Mouse (Mus musculus) liver, postnatal 0 days (tissue): ENCODE data around the gene Slit3.

Source experiments
- CTCF ChIP-seq: sonication (generic); IDR thresholded peaks from 2 replicates; pipeline ENCODE4 v1.5.1; 2016; ENCODE audit warnings: antibody characterized with exemption, low read depth
- EP300 ChIP-seq: IDR thresholded peaks from 2 replicates; pipeline ENCODE4 v1.6.1; 2016; ENCODE audit warnings: antibody characterized with exemption, low read depth, mild to moderate bottlenecking

DNA sequence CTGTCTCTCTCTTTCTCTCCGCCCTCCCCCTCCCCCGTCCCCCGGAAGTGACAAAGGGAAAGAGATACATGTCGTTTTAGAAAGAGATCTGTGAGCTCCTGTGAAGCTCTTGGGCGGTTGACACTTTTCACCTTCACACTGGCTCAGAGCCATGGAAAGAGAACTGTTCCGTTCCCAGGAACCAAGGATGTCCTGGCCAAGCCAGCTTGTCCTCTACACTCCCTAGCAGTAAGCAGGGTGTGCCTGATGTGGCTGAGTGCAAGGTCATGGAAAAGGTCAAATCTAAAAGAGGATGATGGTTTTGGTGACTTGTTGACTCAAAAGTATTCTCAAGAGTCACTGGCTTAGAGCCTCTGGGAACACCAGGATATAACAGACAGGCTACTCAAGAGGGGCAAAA lies 219.7 kb downstream of the Slit3 start:
- TF ChIP-seq CTCF (no peak), EP300 (no peak)
